Mouse (Mus musculus) kidney, adult 2 months (tissue): ENCODE data around the gene Cyp2e1.

Experiments
- CTCF ChIP-seq: fragments of 200-500 bp; conservative IDR thresholded peaks from 2 replicates; pipeline ENCODE4 v1.5.1; 2011; ENCODE audit warnings: low read depth, mild to moderate bottlenecking, control low read depth, low read length, moderate library complexity, mixed read lengths; ENCODE audit not compliant: insufficient read depth, insufficient read length
- POLR2A ChIP-seq: fragments of 200-500 bp; IDR thresholded peaks from one replicate; pipeline ENCODE4 v1.6.1; 2011; ENCODE audit warnings: low read depth, low read length, control low read depth

- TF ChIP-seq CTCF, result peak; percentile 33; the same call in 1 of the 2 replicates
- no peak for TF ChIP-seq POLR2A
Measured at GRCm38 (mm10) chr7:140765888-140766739, 2.6 kb downstream of the Cyp2e1 start.
